Mouse (Mus musculus): ENCODE measurements at regions not wholly inside any gene's neighbourhood (a gene's known extent, or its start where the extent isn't known, plus 50 kb on each side); places are given as distances from the start of the nearest gene placed in this dataset.

DNA sequence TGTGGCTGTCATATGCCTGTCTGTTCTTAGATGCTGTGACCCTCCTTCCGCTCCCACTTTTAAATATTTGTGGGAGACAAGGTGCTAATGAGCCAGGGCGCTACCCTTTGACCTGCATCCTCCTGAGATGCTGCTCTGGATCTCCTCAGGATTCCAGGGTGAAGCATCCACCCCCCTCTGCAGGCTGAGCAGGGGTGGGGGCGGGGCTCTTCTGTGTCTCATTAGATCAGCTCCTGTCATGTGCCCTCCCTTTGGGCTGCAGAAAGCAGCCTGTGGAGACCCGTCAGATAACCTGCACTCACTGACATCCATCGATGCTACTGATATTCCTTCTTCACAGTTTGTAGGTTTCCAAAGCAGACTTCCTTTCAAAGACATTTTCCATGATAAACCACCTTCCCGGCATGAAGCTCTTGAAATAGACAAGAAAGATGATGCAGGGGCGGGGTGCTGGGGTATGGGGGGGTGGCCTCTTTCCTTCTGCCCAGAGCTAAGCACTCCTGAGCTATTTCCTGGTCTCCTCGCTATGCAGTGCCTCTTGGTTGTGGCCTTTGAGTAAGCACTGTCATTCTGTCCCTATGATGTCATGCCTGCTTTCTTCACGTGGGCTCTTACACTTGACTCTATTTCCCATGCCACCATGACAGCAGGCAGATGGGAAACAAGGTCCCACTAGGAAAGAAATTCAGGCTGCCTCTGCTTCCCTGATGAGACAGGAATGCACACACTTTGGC, 200.4 kb upstream of the Kazn start:
- Histone ChIP-seq H3K27ac (replicated peaks in 1 of 2; ENCODE audit: control insufficient read depth in 1 of 2, insufficient read depth in 1 of 2, low read depth in 2 of 2, low read length in 2 of 2) (no peak overlapping the region), H3K27me3 (ENCODE audit: control insufficient read depth, insufficient read depth, low read length) (no peaks in the 10 kb centered on the region), H3K4me2 (ENCODE audit: low read length) (no peak overlapping the region), H3K36me3 (ENCODE audit: control insufficient read depth, insufficient read depth, low read length) (no peaks in the 10 kb centered on the region), H3K9ac (ENCODE audit: low read length) (no peak overlapping the region), H3K4me3 (ENCODE audit: control insufficient read depth in 1 of 2, insufficient read depth in 1 of 2, low read depth in 1 of 2, low read length in 2 of 2) (no peak overlapping the region), H3K9me3 (ENCODE audit: control insufficient read depth, low read length) (no peaks in the 10 kb centered on the region), H3K4me1 (ENCODE audit: control insufficient read depth in 2 of 2, insufficient read depth in 2 of 2, low read length in 2 of 2) (no peaks in the 10 kb centered on the region)
- ATAC-seq (ENCODE audit: insufficient number of reproducible peaks, insufficient read depth, low FRiP score, low read depth): no peak
- 26% methylated on average over 9 of the region's 9 CpGs for WGBS

DNA sequence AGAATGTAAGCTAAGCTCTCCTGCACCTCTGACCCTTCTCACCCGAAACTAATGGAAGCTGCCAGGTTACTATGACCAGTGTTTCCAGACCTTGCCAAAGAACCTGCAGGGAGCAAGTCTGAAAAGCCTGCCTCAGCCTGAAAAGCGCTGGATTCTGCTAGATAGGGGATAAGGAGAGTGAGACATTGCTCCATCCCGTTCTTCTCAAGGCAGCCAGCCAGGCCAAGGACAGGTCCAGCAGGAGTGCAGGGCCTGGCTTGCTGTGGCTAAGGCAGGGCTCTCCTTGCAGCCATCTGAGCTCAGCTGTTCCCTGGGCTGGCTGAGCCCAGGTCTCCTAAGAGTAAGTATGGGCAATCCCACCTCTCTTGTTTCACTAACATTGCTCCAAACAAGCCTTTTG, 185.4 kb upstream of the Kazn start:
- no peak for ATAC-seq (ENCODE audit: insufficient number of reproducible peaks, insufficient read depth, low FRiP score, low read depth)
- Histone ChIP-seq H3K4me3 (ENCODE audit: control insufficient read depth in 1 of 2, insufficient read depth in 1 of 2, low read depth in 1 of 2, low read length in 2 of 2) (no peak overlapping the region), H3K9me3 (ENCODE audit: control insufficient read depth, low read length) (no peaks in the 10 kb centered on the region), H3K27ac (replicated peaks in 1 of 2; ENCODE audit: control insufficient read depth in 1 of 2, insufficient read depth in 1 of 2, low read depth in 2 of 2, low read length in 2 of 2) (no peak overlapping the region), H3K4me1 (ENCODE audit: control insufficient read depth in 2 of 2, insufficient read depth in 2 of 2, low read length in 2 of 2) (no peaks in the 10 kb centered on the region), H3K9ac (ENCODE audit: low read length) (no peak overlapping the region), H3K27me3 (ENCODE audit: control insufficient read depth, insufficient read depth, low read length) (no peaks in the 10 kb centered on the region), H3K36me3 (ENCODE audit: control insufficient read depth, insufficient read depth, low read length) (no peaks in the 10 kb centered on the region), H3K4me2 (ENCODE audit: low read length) (no peak overlapping the region)
- 67% methylated on average over 3 of the region's 3 CpGs for WGBS

DNA sequence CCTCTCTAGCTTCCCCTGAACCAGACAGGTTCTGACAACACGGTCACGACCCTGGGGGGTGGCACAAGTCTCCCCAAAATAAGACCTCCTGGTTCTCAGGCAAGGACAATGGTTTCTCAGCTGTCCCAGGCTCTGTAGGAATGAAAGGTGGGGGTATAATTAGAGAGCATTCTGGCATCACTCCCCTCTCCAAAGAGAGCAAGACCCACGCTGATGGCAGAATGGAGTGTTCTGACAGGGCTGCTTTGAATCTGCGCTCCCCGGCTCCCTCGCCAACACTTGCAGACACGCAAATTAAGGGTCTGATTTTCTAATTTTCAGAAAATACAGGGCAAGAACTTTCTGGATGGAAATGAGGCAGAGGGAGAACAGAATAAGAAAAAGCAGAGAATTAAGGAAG, 181.2 kb upstream of the Kazn start:
- H3K9me3 ChIP-seq (ENCODE audit: control insufficient read depth, low read length): no peaks in the 10 kb centered on the region
- no peak overlapping the region for H3K4me3 ChIP-seq (ENCODE audit: control insufficient read depth in 1 of 2, insufficient read depth in 1 of 2, low read depth in 1 of 2, low read length in 2 of 2)
- no peaks in the 10 kb centered on the region for H3K4me1 ChIP-seq (ENCODE audit: control insufficient read depth in 2 of 2, insufficient read depth in 2 of 2, low read length in 2 of 2)
- H3K27ac ChIP-seq (replicated peaks in 1 of 2; ENCODE audit: control insufficient read depth in 1 of 2, insufficient read depth in 1 of 2, low read depth in 2 of 2, low read length in 2 of 2): no peak overlapping the region
- 86% methylated on average over 7 of the region's 7 CpGs for WGBS
- ATAC-seq (ENCODE audit: insufficient number of reproducible peaks, insufficient read depth, low FRiP score, low read depth): no peak
- no peak overlapping the region for H3K4me2 ChIP-seq (ENCODE audit: low read length)
- no peaks in the 10 kb centered on the region for H3K36me3 ChIP-seq (ENCODE audit: control insufficient read depth, insufficient read depth, low read length)
- H3K9ac ChIP-seq (ENCODE audit: low read length): no peak overlapping the region
- H3K27me3 ChIP-seq (ENCODE audit: control insufficient read depth, insufficient read depth, low read length): no peaks in the 10 kb centered on the region

DNA sequence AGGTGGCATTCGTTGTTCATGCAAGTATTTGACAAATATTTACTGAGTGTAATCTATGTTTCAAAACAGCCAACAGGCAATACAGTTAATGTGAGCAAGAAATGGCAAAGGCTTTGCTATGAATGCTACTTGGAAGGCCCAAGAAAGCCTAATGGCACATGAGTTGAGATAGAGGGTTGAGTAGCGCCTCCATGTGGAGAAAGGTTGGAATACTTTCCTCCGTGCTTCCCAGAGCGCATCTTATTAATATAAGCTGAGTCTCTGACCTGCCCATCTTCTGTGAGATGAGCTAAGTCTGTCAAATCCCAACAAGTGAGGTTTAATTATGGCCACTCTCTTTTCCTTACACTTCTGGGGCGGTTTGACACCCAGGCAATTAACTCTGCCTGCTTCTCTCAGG, 175.7 kb upstream of the Kazn start:
- Histone ChIP-seq H3K4me2 (ENCODE audit: low read length) (no peak overlapping the region), H3K9ac (ENCODE audit: low read length) (no peak overlapping the region), H3K36me3 (ENCODE audit: control insufficient read depth, insufficient read depth, low read length) (no peaks in the 10 kb centered on the region), H3K4me3 (ENCODE audit: control insufficient read depth in 1 of 2, insufficient read depth in 1 of 2, low read depth in 1 of 2, low read length in 2 of 2) (no peak overlapping the region), H3K9me3 (ENCODE audit: control insufficient read depth, low read length) (no peaks in the 10 kb centered on the region), H3K27me3 (ENCODE audit: control insufficient read depth, insufficient read depth, low read length) (no peaks in the 10 kb centered on the region), H3K27ac (replicated peaks in 1 of 2; ENCODE audit: control insufficient read depth in 1 of 2, insufficient read depth in 1 of 2, low read depth in 2 of 2, low read length in 2 of 2) (no peak overlapping the region), H3K4me1 (ENCODE audit: control insufficient read depth in 2 of 2, insufficient read depth in 2 of 2, low read length in 2 of 2) (peaks cover 0 to 2% of the 10 kb centered on the region in 2 experiments; a peak in 1 of 4 replicates)
- ATAC-seq (ENCODE audit: insufficient number of reproducible peaks, insufficient read depth, low FRiP score, low read depth): no peak
- WGBS: 70% methylated on average over 5 of the region's 5 CpGs

DNA sequence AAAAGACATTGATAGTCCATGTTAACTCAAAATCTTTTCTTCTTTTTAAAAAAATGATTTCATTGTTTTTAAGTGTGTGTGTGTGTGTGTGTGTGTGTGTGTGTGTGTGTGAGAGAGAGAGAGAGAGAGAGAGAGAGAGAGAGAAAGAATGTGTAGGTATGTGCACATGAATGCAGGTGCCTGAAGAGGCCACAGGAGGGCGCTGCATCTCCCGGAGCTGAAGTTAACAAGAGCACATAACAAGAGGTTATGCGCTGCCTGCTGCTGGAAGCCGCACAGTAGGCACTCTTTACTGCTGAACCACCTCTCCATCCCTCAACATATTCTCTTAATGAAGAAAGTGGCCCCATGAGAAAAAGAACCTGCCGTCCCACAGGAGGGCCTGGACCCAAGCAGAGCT, 172.6 kb upstream of the Kazn start:
- no peak for ATAC-seq (ENCODE audit: insufficient number of reproducible peaks, insufficient read depth, low FRiP score, low read depth)
- no peaks in the 10 kb centered on the region for H3K27me3 ChIP-seq (ENCODE audit: control insufficient read depth, insufficient read depth, low read length)
- no peak overlapping the region for H3K4me3 ChIP-seq (ENCODE audit: control insufficient read depth in 1 of 2, insufficient read depth in 1 of 2, low read depth in 1 of 2, low read length in 2 of 2)
- no peak overlapping the region for H3K9ac ChIP-seq (ENCODE audit: low read length)
- 95% methylated on average over 5 of the region's 5 CpGs for WGBS
- no peak overlapping the region for H3K4me2 ChIP-seq (ENCODE audit: low read length)
- H3K27ac ChIP-seq (replicated peaks in 1 of 2; ENCODE audit: control insufficient read depth in 1 of 2, insufficient read depth in 1 of 2, low read depth in 2 of 2, low read length in 2 of 2): no peak overlapping the region
- no peaks in the 10 kb centered on the region for H3K36me3 ChIP-seq (ENCODE audit: control insufficient read depth, insufficient read depth, low read length)
- H3K9me3 ChIP-seq (ENCODE audit: control insufficient read depth, low read length): no peaks in the 10 kb centered on the region
- H3K4me1 ChIP-seq (ENCODE audit: control insufficient read depth in 2 of 2, insufficient read depth in 2 of 2, low read length in 2 of 2): peaks cover 0 to 2% of the 10 kb centered on the region in 2 experiments; a peak in 1 of 4 replicates

DNA sequence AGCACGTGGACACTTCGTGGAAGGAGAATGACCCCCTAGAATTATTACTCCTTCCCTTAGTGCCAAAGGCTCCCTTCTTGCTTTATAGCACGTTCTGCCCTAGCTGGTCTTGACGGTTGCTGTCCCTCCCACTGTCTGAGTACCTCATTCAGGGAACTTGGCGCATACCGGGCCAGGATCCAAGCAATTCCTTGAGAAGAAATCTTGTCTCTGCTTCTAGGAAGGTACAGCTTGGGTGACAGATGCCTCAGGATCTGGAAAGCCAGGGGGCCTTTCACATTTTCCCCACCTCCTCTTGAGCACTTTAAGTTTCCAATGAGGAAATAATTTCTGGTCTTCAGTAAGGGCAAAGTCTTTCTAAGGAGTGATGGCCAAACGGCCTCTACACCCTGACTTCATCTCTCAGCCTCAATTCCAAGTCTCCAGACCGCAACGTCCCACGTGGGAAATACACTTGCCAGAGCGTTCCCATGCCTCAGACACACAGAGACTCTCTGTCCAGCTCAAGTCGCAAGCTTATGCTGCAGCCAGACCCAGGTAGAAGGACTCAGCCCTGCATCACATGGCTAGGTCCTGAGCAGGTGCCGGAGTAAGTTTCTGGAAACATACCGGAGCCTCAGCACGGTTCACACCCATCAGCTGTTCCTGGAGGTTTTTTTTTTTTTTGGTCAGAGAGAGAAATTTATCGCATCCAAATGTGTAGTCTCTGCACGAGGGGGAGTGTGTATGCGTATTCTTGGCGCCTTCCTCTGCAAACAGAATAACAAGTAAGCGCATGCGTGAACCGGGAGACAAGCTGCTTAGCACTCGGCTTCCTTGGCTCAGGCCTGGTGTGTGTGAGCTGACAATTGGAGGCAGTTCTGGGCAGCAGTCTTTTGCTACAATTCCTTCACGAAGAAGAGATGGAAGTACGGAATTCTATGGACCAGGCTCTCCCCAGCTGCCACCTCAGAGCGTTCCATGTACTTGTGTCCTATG, 171.7 kb upstream of the Kazn start:
- Histone ChIP-seq H3K9me3 (ENCODE audit: control insufficient read depth, low read length) (no peaks in the 10 kb centered on the region), H3K36me3 (ENCODE audit: control insufficient read depth, insufficient read depth, low read length) (no peaks in the 10 kb centered on the region)
- 76% methylated on average over 26 of the region's 26 CpGs for WGBS

DNA sequence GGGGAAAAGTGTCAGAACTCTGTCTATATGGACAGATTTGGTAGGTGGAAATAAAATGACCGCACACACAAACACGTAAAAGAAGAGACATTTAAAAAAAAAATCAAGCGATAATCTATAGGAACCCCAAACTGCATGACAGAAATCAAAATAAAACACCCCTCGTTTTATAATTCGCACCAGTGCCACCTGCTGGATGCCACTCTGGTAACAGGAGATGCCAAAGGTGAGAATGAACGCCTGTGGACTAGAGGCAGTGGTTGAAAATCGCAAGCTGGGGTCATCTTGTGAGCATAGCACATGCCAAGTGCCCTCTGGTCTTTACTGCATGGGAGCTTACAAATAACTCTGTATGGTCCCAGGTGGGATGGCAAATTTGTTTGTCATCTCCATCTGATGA, 158.7 kb upstream of the Kazn start:
- WGBS: 64% methylated on average over 7 of the region's 7 CpGs
- no peak overlapping the region for H3K9ac ChIP-seq (ENCODE audit: low read length)
- no peak overlapping the region for H3K4me3 ChIP-seq (ENCODE audit: control insufficient read depth in 1 of 2, insufficient read depth in 1 of 2, low read depth in 1 of 2, low read length in 2 of 2)
- no peak overlapping the region for H3K4me2 ChIP-seq (ENCODE audit: low read length)
- no peak overlapping the region for H3K27ac ChIP-seq (replicated peaks in 1 of 2; ENCODE audit: control insufficient read depth in 1 of 2, insufficient read depth in 1 of 2, low read depth in 2 of 2, low read length in 2 of 2)
- no peaks in the 10 kb centered on the region for H3K27me3 ChIP-seq (ENCODE audit: control insufficient read depth, insufficient read depth, low read length)
- peaks cover 6% of the 10 kb centered on the region; the same call in 1 of the 2 replicates for H3K9me3 ChIP-seq (ENCODE audit: control insufficient read depth, low read length)
- no peak for ATAC-seq (ENCODE audit: insufficient number of reproducible peaks, insufficient read depth, low FRiP score, low read depth)
- no peaks in the 10 kb centered on the region for H3K4me1 ChIP-seq (ENCODE audit: control insufficient read depth in 2 of 2, insufficient read depth in 2 of 2, low read length in 2 of 2)
- H3K36me3 ChIP-seq (ENCODE audit: control insufficient read depth, insufficient read depth, low read length): no peaks in the 10 kb centered on the region

More for the DNA sequence above, 171.7 kb upstream of the Kazn start:
- ATAC-seq (ENCODE audit: insufficient number of reproducible peaks, insufficient read depth, low FRiP score, low read depth): no peak
- H3K9ac ChIP-seq (ENCODE audit: low read length): no peak overlapping the region
- no peak overlapping the region for H3K4me3 ChIP-seq (ENCODE audit: control insufficient read depth in 1 of 2, insufficient read depth in 1 of 2, low read depth in 1 of 2, low read length in 2 of 2)
- peaks cover 0 to 2% of the 10 kb centered on the region in 2 experiments; a peak in 1 of 4 replicates for H3K4me1 ChIP-seq (ENCODE audit: control insufficient read depth in 2 of 2, insufficient read depth in 2 of 2, low read length in 2 of 2)
- no peak overlapping the region for H3K4me2 ChIP-seq (ENCODE audit: low read length)
- no peaks in the 10 kb centered on the region for H3K27me3 ChIP-seq (ENCODE audit: control insufficient read depth, insufficient read depth, low read length)
- no peak overlapping the region for H3K27ac ChIP-seq (replicated peaks in 1 of 2; ENCODE audit: control insufficient read depth in 1 of 2, insufficient read depth in 1 of 2, low read depth in 2 of 2, low read length in 2 of 2)
